Mouse (Mus musculus) A20 (cell line): Measurements from ENCODE around the gene Gm12185.
"Not testable (repeated sequence)": the region's sequence is repeated elsewhere in the genome, so short reads cannot be mapped to it uniquely, and the experiment has no call there.

Source experiments
- DNase-seq: peaks from one replicate; pipeline ENCODE4 v3.0.0-alpha.2; 2011; ENCODE audit warnings: low read depth, low spot score

The Gm12185 gene

GRCm38 (mm10) chr11:48991740-48992520 lies at the start of gene Gm12185:
Gene Gm12185 (minus strand): TSS chr11:48992226.
- not testable (repeated sequence) for DNase-seq

GRCm38 (mm10) chr11:49012074-49012473 lies 20.0 kb upstream of the Gm12185 start:
- DNase-seq, result not testable (repeated sequence)

- not testable (repeated sequence) for DNase-seq
Observed at GRCm38 (mm10) chr11:49006785-49007184, 14.8 kb upstream of the Gm12185 start.

GRCm38 (mm10) chr11:49006317-49006716 lies 14.3 kb upstream of the Gm12185 start:
- DNase-seq, result not testable (repeated sequence)

GRCm38 (mm10) chr11:49000411-49000810 lies 8.4 kb upstream of the Gm12185 start:
- not testable (repeated sequence) for DNase-seq

GRCm38 (mm10) chr11:48994018-48994417 lies 2.0 kb upstream of the Gm12185 start, which contains the start of gene Tgtp1:
Gene Tgtp1 (minus strand): TSS chr11:48994172.
- DNase-seq, result not testable (repeated sequence)

- DNase-seq, result not testable (repeated sequence)
Observed at GRCm38 (mm10) chr11:48993296-48993695, 1.3 kb upstream of the Gm12185 start.

- DNase-seq, result not testable (repeated sequence)
Observed at GRCm38 (mm10) chr11:48989981-48990380, 2.0 kb downstream of the Gm12185 start.

GRCm38 (mm10) chr11:48988219-48988618 lies 3.8 kb downstream of the Gm12185 start:
- DNase-seq, result peak; percentile 17

- not testable (repeated sequence) for DNase-seq
Observed at GRCm38 (mm10) chr11:48982848-48983247, 9.2 kb downstream of the Gm12185 start.

GRCm38 (mm10) chr11:48980052-48980451 lies 12.0 kb downstream of the Gm12185 start:
- not testable (repeated sequence) for DNase-seq

GRCm38 (mm10) chr11:48979251-48979650 lies 12.8 kb downstream of the Gm12185 start, which contains the start of gene 9930111J21Rik1:
Gene 9930111J21Rik1 (minus strand): TSS chr11:48979398.
- DNase-seq, result not testable (repeated sequence)

GRCm38 (mm10) chr11:48978240-48978939 lies 13.6 kb downstream of the Gm12185 start, which contains the start of gene Olfr56:
Gene Olfr56 (plus strand): TSS chr11:48978889.
- DNase-seq, result not testable (repeated sequence)

- not testable (repeated sequence) for DNase-seq
Observed at GRCm38 (mm10) chr11:48974686-48975085, 17.3 kb downstream of the Gm12185 start.

- not testable (repeated sequence) for DNase-seq
Observed at GRCm38 (mm10) chr11:48946090-48946489, 45.9 kb downstream of the Gm12185 start, which contains the start of gene Psme2b. Gene Psme2b (minus strand): TSS chr11:48946190.

GRCm38 (mm10) chr11:48939286-48939685 lies 52.7 kb downstream of the Gm12185 start:
- DNase-seq, result not testable (repeated sequence)

- not testable (repeated sequence) for DNase-seq
Observed at GRCm38 (mm10) chr11:48935291-48935690, 56.7 kb downstream of the Gm12185 start.

- DNase-seq, result not testable (repeated sequence)
Observed at GRCm38 (mm10) chr11:48933923-48934322, 58.1 kb downstream of the Gm12185 start.

GRCm38 (mm10) chr11:48933422-48933821 lies 58.6 kb downstream of the Gm12185 start:
- not testable (repeated sequence) for DNase-seq

- DNase-seq, result not testable (repeated sequence)
Observed at GRCm38 (mm10) chr11:48928068-48928467, 64.0 kb downstream of the Gm12185 start.

- not testable (repeated sequence) for DNase-seq
Observed at GRCm38 (mm10) chr11:48926437-48926836, 65.6 kb downstream of the Gm12185 start.

- not testable (repeated sequence) for DNase-seq
Observed at GRCm38 (mm10) chr11:48923818-48924217, 68.2 kb downstream of the Gm12185 start.
